Mouse (Mus musculus) Muller cell, postnatal 12 days (primary cell): ENCODE data around the gene Abca1.
A peak's percentile ranks its signal among the peaks of the same experiment; 100 is the strongest.

Experiments used
- DNase-seq: peaks from one replicate; pipeline ENCODE4 v3.0.0-alpha.2; 2015; ENCODE audit errors: inconsistent ontology term

Gene Abca1

DNA sequence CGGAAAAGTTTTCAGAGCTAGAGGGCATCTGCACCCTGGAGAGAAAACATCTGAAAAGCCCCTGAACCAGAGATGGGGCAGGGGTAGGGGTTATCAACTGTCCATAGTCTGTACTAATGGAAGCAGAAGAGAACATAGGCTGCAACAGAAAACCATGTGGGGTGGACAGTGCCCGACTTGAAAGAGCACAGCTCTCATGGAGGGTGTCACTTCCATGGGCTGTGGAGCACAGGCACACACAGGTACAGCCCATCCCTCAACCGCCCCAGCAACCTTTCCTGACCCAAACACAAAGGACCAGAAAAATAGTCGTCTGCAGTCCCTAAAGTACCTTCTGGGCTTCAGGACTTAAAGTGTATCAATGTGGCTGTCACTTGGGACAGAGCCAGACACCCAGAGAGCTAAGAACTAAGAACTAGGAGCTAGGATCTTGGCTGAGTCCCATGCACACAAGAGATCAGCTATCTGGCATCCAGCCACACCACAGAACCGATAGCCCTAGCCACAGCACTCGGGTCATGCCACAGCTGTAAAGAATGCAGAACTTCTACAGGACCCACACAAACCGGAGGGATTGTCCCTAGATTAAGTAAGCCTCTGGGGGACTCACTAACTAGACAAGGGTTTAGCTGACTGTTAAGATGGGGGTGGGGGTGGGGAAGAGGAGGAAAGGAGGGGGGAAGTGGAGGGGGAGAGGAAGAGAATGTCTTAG is 38.0 kb downstream of the Abca1 start:
- peak; percentile 83 for DNase-seq

GRCm38 (mm10) chr4:53121084-53121483 is 38.6 kb downstream of the Abca1 start:
- DNase-seq = no peak

DNA sequence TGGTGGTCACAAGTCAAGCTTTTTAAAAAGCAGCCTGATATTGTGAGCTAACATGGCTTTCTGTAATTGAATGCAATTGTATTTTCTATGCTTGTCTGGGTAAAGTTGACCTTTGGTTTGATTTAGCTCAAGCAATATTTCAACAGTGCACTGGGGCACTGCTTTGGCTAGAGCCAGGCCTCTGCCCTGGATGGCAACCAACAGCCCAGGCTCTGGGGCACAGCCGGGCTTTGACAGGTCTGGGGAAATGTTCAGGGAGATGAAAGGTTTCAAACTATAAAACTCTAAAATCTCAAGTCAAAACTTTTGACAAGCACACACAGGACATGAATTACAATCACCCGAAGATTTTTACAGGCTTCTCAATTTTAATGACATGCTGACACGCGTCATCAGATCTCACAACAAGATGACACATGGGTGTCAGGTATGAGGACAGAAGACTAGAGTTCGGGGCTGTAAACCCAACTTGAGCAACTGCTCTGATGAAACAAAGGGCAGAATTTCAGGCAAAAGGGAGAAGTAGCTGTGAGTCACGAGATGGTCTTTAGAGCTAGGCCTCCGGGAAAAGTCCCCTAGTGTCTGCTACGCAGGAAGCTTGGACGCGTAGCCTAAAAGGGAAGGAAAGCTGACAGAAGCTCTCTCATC is 39.5 kb downstream of the Abca1 start:
- DNase-seq = no peak

GRCm38 (mm10) chr4:53118643-53119042 is 41.1 kb downstream of the Abca1 start:
- no peak for DNase-seq

DNA sequence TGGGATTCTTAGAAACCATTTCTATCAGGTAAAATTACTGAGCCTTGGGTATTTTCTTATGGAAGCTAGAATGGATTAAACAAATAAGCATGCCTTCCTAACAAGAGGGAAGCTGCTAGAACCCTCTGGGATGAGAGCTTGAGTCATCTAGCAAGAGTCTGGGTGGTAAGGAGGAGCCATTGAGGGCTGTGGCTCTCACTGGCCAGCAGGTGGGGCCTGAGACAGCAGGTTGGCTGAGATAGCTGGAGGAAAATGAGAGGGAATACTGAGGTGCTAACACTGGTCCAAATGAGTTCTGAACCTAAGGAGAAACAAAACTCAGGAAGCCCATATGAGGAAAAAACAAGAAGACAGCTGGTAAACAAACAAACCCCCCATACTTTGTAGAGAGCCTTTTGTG is 42.1 kb downstream of the Abca1 start:
- no peak for DNase-seq

DNA sequence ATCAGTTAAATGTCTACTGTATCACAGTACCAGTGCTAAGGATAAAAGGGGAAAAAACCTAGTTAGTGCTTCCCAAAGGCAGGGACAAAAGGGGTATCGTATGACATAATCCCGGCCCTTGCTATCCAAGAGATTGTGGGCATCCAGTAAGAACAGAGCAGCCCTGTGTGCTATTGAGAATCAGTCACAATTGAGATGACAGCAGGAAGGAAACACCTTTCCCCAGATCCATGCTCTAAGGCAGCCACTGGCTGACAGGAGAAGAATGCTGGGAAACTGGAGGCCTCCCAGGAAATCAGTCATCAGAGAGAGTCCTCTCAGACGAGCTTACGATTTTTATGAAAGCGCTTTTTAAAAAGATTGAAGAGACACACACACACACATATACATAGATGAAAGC is 42.6 kb downstream of the Abca1 start:
- no peak for DNase-seq

- peak; percentile 26 for DNase-seq
Measured at GRCm38 (mm10) chr4:53115866-53116265, 43.8 kb downstream of the Abca1 start.

- no peak for DNase-seq
Measured at GRCm38 (mm10) chr4:53115410-53115809, 44.3 kb downstream of the Abca1 start.

DNA sequence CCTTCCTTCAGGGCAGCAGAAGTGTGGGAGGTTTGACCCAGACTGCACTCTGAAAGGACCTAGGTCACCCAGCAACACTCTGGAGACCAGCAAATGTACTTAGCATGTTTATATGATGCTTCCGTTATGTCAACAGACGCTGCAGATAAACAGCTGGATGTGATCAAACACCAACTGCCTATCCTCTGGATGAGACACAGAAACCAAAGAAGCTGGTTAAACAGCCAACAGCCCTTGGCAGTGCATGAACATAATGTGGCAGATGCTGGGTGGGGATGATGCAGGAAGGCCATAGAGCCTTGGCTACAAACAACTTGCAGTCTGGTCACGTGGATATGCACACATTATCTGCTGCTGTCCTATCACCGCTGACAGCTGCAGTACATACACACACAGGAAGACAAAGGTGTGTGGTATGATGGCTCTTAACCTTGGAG is 47.8 kb downstream of the Abca1 start:
- no peak for DNase-seq

DNA sequence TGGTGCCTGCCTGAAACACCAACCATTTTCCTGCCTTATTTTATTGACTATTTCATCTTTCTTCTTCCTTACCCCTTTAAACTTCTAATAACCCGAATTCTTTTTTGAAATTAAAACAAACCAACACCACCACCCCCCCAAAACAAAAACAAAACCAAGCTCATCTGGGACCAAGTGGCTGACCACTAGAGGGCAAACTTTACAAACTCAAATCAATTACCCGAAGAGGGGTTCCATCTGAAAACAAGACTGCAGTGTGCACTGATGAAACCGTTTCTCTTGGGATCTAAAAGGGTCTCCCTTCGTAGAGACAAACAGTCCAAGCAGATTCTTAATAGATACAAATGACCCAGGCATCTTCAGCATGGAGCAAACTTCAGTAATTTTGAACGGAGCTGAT is 49.3 kb downstream of the Abca1 start:
- DNase-seq = no peak

DNA sequence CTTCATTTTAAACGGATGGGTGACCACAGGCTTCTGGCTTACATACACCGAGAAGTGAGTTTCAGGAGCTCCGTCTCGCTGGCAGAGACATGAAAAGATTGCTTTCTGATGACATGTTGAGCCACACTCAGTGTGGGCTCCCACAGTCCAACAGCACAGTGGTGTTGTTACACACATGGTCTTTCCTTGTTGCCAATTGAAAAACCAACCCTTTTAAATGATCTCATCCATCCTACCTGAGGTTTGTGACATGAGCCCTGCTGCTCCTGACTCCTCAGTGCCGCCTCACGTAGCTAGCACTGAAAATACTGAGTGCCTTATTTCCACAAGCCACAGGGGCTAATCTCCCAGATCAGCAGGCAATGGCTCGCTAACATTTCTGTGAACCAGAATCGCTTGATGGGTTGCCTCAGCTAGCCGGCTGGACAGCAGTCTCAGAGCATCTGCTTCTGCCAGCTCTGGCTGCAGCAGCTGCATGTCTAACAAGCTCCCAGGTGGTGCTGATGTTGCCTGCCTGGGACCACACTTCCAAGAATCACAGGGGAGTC is 50.2 kb downstream of the Abca1 start:
- DNase-seq = no peak

- no peak for DNase-seq
Measured at GRCm38 (mm10) chr4:53108194-53108593, 51.5 kb downstream of the Abca1 start.

DNA sequence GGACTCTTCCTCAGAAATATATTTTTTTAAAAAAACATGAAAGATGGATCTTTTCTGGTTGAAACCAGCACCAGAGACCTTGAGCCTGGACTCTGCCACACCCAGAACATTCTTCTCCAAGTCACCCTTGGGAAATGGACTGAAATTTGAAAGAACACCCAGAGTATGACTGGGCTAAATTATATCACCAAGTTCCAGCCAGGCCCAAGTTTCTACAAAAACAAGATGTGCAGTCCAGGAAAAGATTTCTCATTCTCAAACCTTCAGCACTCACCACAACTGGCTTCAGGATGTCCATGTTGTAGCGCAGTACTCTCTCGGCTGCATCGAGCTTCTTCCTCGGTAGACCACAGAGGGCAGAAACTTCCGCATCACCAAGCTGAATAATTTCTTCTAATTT is 53.0 kb downstream of the Abca1 start:
- DNase-seq = no peak

DNA sequence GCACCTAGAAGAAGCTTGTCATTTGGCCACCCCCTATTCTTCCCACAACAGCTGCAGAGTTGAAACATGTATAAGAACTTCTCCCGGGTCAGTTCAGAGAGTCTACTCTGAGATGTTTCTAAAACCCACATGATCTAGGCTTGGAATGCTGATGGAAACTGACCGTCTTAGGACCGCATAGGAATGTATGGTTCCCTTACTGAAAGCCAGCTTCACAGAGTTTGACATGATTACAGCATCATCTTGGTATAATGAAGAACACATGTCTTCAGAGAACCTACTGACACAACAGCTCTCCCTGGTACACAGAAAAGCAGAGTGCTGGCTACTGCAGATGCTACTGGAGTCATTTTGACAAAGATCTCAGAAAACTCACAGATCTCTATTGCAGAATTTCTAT is 53.6 kb downstream of the Abca1 start:
- no peak for DNase-seq

- no peak for DNase-seq
Measured at GRCm38 (mm10) chr4:53104634-53105033, 55.1 kb downstream of the Abca1 start.

GRCm38 (mm10) chr4:53102529-53102928 is 57.2 kb downstream of the Abca1 start:
- DNase-seq = no peak

- DNase-seq = no peak
Measured at GRCm38 (mm10) chr4:53101306-53101705, 58.4 kb downstream of the Abca1 start.

DNA sequence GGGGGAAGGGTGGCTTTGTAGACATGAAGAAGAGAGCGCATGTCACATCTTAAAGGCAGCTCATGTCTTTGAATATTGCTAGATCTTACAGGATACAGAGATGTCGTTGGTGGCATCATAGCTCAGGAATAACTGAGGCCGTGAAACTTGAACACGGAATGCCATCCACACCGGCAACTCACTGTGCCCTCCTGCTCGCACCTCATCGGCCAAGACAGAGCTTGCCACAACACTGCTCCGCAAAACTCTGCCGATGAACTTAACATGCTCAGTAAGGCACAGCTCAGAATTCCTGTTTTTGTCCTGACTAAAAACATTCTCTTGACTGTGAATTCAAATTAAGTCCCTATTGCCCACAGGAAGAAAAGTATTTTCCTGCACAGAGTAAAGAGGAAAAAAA is 59.2 kb downstream of the Abca1 start:
- no peak for DNase-seq

GRCm38 (mm10) chr4:53094850-53095249 is 64.8 kb downstream of the Abca1 start:
- DNase-seq = no peak

DNA sequence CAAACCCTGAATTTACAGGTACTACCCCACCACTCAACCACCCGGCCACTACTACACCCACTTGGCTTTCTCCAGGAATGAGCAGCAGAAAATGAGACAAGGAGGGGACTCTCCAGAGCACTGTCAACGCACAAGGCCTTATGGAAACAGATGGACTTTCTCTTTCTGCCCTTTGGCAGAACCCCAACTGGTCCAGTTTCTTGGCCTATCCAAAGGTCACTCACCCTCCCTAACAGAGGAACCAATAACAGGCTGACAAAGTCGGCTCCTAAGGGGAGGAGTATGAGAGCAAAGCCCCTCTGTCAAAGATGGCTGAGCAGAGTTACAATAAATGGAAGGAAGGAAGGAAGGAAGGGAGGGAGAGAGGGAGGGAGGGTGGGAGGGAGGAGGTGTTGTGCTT is 65.4 kb downstream of the Abca1 start:
- DNase-seq = no peak

DNA sequence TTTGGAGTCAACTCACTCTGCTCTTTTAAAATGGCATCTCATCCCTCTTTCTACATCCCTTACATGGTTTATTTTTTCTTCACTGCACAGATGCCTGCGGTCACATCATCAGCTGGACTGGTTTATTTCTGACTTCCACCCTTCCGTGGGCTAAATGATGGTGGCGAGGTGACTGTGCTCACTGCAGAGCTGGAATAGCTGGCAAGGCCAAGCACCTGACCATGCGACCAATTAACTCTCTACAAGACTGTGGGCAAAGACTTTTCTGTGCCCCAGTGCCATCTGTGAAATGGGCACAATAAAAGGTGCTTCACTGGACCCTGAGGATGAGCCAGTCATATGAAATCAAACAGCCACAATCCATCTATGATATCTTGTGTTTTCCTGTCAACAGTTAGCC is 66.1 kb downstream of the Abca1 start:
- DNase-seq = no peak

- peak; percentile 5 for DNase-seq
Measured at GRCm38 (mm10) chr4:53089641-53090040, 70.1 kb downstream of the Abca1 start.

DNA sequence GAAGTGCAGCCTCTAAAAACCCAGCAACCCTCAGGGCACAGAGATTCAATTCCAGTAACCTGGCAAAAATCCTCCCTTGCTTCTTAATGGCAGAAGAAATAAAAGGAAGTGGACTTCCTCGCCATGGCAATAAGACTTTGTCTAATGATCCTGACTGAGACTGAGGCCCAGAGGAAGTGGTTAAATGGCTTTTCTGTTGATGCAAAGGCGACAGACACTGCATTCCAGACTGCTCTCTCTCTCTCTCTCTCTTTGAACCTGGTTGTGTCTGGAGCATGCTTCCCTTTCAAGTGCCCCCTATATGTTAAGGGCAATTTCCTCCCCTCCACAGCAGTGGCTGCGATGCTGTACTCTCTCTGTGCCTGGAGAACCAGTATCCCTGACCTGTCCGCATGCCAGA is 70.7 kb downstream of the Abca1 start:
- DNase-seq = no peak
